Mouse (Mus musculus) forebrain, postnatal 0 days (tissue): ENCODE data around the gene Pdcd10. TPM values are rescaled to one million over a fixed set of nuclear protein-coding genes. Genes with fewer than 3 reads are reported as not detected.

ENCODE experiments used
- ATAC-seq: fragments of 200-750 bp; cut with Nextera tagmentation; 2 replicates; pipeline ENCODE4 v1.8.0; 2017; ENCODE audit warnings: mild to moderate bottlenecking, moderate library complexity
- DNase-seq: peaks from one replicate; pipeline ENCODE4 v3.0.0-alpha.2; 2015
- H3K27ac ChIP-seq: fragments of 300-500 bp; sonication (generic); 2 replicates; pipeline ENCODE4 v1.5.1; 2014; ENCODE audit warnings: low read depth, mild to moderate bottlenecking, antibody characterized with exemption, low read length, moderate library complexity, mixed read lengths
- H3K27me3 ChIP-seq: fragments of 300-500 bp; sonication (generic); 2 replicates; pipeline ENCODE4 v1.6.1; 2014; ENCODE audit warnings: mild to moderate bottlenecking, low read length, mixed read lengths; ENCODE audit not compliant: insufficient read depth
- H3K36me3 ChIP-seq: fragments of 300-500 bp; sonication (generic); 2 replicates; pipeline ENCODE4 v1.6.1; 2014; ENCODE audit warnings: mild to moderate bottlenecking, moderate library complexity; ENCODE audit not compliant: insufficient read depth
- H3K4me1 ChIP-seq: fragments of 300-500 bp; sonication (generic); 2 replicates; pipeline ENCODE4 v1.6.1; 2014; ENCODE audit warnings: antibody characterized with exemption; ENCODE audit not compliant: insufficient read depth
- H3K4me2 ChIP-seq: fragments of 300-500 bp; sonication (generic); 2 replicates; pipeline ENCODE4 v1.6.1; 2014; ENCODE audit warnings: low read depth, mild to moderate bottlenecking, moderate library complexity
- H3K4me3 ChIP-seq: fragments of 300-500 bp; sonication (generic); 2 replicates; pipeline ENCODE4 v1.5.1; 2014; ENCODE audit warnings: low read depth, low read length, mixed read lengths
- H3K9ac ChIP-seq: fragments of 300-500 bp; sonication (generic); 2 replicates; pipeline ENCODE4 v1.6.1; 2014; ENCODE audit warnings: mild to moderate bottlenecking
- H3K9me3 ChIP-seq: fragments of 300-500 bp; sonication (generic); 2 replicates; pipeline ENCODE4 v1.6.1; 2016; ENCODE audit warnings: low read length
- CTCF ChIP-seq: sonication (generic); IDR thresholded peaks from 2 replicates; pipeline ENCODE4 v1.5.1; 2016; ENCODE audit warnings: antibody characterized with exemption, control low read depth, low read depth
- WGBS: fragments of 180-500 bp; shearing (Covaris S2); extraction: QIAGEN DNeasy Blood & Tissue Kit; methylation state at CpG from one replicate; pipeline ENCODE4 v1.1.7; 2014; 5-methylcytosine and 5-hydroxymethylcytosine counted together
- polyA plus RNA-seq: library from polyadenylated mRNA; unstranded; fragments of >200 nt; fragmentation: Nextera tagmentation; extraction: Ambion mirVana; gene quantifications from 2 replicates; pipeline ENCODE4 v1.2.1, GENCODE M21; 2015
- total RNA-seq: library from RNA; depleted of rRNA; stranded (reverse); fragments of >200 nt; gene quantifications from 2 replicates; pipeline ENCODE4 v1.2.3, GENCODE M21; 2014; rRNA removed

Pdcd10 gene
- total and polyA plus RNA-seq, 2 experiments from 2014 or later: 65.7 to 98.0 TPM

DNA sequence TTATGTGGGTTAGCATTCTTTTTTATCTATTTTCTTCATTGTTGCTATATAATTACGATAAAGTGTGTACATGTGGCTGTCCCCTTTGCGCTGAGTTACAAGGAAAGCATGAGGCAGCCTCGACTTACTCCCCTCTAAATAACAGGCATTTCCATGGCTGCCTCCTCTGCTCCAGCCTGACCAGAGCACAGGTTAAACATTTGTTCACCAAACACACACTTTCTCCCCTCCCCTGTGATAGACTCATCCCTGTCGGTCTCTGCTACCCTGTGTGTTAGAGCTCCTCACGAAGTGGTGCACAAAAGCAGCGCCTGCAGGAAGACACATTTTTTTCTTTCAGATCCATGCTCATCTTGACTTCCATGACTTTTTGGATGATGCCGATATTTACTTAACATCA, 82.0 kb downstream of the Pdcd10 start:
- Histone ChIP-seq H3K4me2 (no peak overlapping the region), H3K36me3 (no peaks in the 10 kb centered on the region), H3K4me1 (no peaks in the 10 kb centered on the region), H3K9ac (no peak overlapping the region), H3K9me3 (no peaks in the 10 kb centered on the region), H3K27ac (no peak overlapping the region), H3K27me3 (no peaks in the 10 kb centered on the region), H3K4me3 (no peak overlapping the region)
- no peak for TF ChIP-seq CTCF
- 80% methylated on average over 7 of the region's 7 CpGs for WGBS
- DNase-seq: no peak
- ATAC-seq: no peak

DNA sequence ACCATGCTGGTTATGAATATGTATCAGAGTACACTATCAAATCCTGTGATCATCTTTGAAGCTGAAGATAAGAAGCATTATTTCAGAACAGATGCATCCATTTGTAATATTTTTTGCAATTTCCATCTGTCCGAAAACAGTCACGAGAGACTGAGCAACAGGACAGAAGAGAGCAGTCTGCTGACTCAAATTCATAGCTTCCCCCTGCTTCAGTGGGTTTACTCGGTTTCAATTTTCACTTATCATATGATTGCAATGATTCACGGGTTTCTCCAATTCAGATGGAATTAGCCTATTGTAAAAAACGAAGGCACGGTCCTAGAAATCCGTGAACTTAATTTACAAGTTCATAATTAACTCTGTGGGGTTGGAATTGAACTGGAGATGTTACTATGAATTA, 88.5 kb downstream of the Pdcd10 start:
- Histone ChIP-seq H3K36me3 (no peaks in the 10 kb centered on the region), H3K9ac (no peak overlapping the region), H3K4me2 (no peak overlapping the region), H3K27me3 (no peaks in the 10 kb centered on the region), H3K4me3 (no peak overlapping the region), H3K4me1 (no peaks in the 10 kb centered on the region), H3K9me3 (no peaks in the 10 kb centered on the region), H3K27ac (no peak overlapping the region)
- DNase-seq (no peak), ATAC-seq (no peak)
- WGBS: 87% methylated on average over 7 of the region's 7 CpGs
- TF ChIP-seq CTCF: no peak

Other genes starting within 250 kb of the Pdcd10 start
- gene Wdr49, start 74.7 kb downstream of the Pdcd10 start, total RNA-seq: 0.95 and 1.0 TPM in 2 replicates
- 0.19 and 0.36 TPM in 2 replicates for gene Wdr49, start 74.7 kb downstream of the Pdcd10 start, polyA plus RNA-seq
- gene Serpini1, start 691 bp upstream of the Pdcd10 start, total RNA-seq: 110 and 112 TPM in 2 replicates
- gene Serpini1, start 691 bp upstream of the Pdcd10 start, polyA plus RNA-seq: 97.1 and 117 TPM in 2 replicates
- not detected in 2 replicates for gene Gm29133, start 191.3 kb upstream of the Pdcd10 start, total RNA-seq
- gene Gm29133, start 191.3 kb upstream of the Pdcd10 start, polyA plus RNA-seq: not detected in 2 replicates